Mouse (Mus musculus) intestine, embryonic 14.5 days (tissue): ENCODE data around the gene Macrod2. TPM values are rescaled to one million over a fixed set of nuclear protein-coding genes. Genes with fewer than 3 reads are reported as not detected.

Experiments used
- ATAC-seq: fragments of 200-750 bp; cut with Nextera tagmentation; replicated peaks from 2 replicates; pipeline ENCODE4 v1.8.0; 2017; ENCODE audit warnings: low read depth, moderate number of reproducible peaks, moderate TSS enrichment, moderate library complexity; ENCODE audit not compliant: low FRiP score, low TSS enrichment
- DNase-seq: peaks from one replicate; pipeline ENCODE4 v3.0.0-alpha.2; 2018; ENCODE audit warnings: low spot score
- H3K27ac ChIP-seq: fragments of 300-500 bp; sonication (generic); 2 replicates; pipeline ENCODE4 v1.5.1; 2014; ENCODE audit warnings: low read depth, mild to moderate bottlenecking, control low read depth
- H3K27me3 ChIP-seq: fragments of 300-500 bp; sonication (generic); replicated peaks from 2 replicates; pipeline ENCODE4 v1.6.1; 2014; ENCODE audit warnings: low read length, control low read depth; ENCODE audit not compliant: control insufficient read depth, insufficient read depth
- H3K36me3 ChIP-seq: fragments of 300-500 bp; sonication (generic); 2 replicates; pipeline ENCODE4 v1.6.1; 2014; ENCODE audit warnings: low read length, control low read depth; ENCODE audit not compliant: control insufficient read depth, insufficient read depth
- H3K4me1 ChIP-seq: fragments of 300-500 bp; sonication (generic); replicated peaks from 2 replicates; pipeline ENCODE4 v1.6.1; 2014; ENCODE audit warnings: low read length, control low read depth, mixed read lengths; ENCODE audit not compliant: control insufficient read depth, insufficient read depth
- H3K4me2 ChIP-seq: fragments of 300-500 bp; sonication (generic); 2 replicates; pipeline ENCODE4 v1.6.1; 2014; ENCODE audit warnings: low read length
- H3K4me3 ChIP-seq: fragments of 300-500 bp; sonication (generic); 2 replicates; pipeline ENCODE4 v1.5.1; 2014; ENCODE audit warnings: low read depth, low read length, control low read depth, mixed read lengths
- H3K9ac ChIP-seq: fragments of 300-500 bp; sonication (generic); 2 replicates; pipeline ENCODE4 v1.6.1; 2014; ENCODE audit warnings: mild to moderate bottlenecking, low read length
- H3K9me3 ChIP-seq: fragments of 300-500 bp; sonication (generic); 2 replicates; pipeline ENCODE4 v1.6.1; 2016; ENCODE audit warnings: low read length, control low read depth; ENCODE audit not compliant: control insufficient read depth
- WGBS: fragments of 180-500 bp; shearing (Covaris S2); extraction: QIAGEN DNeasy Blood & Tissue Kit; methylation state at CpG from one replicate; pipeline ENCODE4 v1.1.7; 2014; 5-methylcytosine and 5-hydroxymethylcytosine counted together
- polyA plus RNA-seq: library from polyadenylated mRNA; unstranded; fragments of >200 nt; fragmentation: Nextera tagmentation; extraction: Ambion mirVana; gene quantifications from 2 replicates; pipeline ENCODE4 v1.2.1, GENCODE M21; 2014

Gene Macrod2
- polyA plus RNA-seq, 1 experiment from 2014 or later, result 30.6 TPM

DNA sequence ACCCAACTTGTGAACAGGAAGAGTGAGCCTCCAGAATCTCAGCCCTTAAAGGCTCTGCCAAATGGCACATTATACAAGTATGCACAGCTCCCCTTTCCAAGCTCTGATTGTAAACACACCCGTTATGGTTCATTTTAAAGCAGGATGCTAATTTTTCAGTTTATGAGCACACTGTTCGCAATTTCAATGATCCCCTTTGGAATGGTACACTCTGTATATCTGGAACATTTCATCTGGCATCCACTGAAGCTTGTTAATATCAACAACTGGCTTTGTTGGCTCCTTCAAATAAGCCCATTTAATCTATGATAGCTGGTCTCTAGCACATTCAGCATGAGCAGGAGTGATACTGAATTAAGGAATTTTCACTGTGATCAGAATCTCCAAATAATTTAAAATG, 1222.6 kb downstream of the Macrod2 start:
- H3K27ac ChIP-seq, result no peak overlapping the region
- no peak overlapping the region for H3K4me3 ChIP-seq
- H3K4me1 ChIP-seq, result no peaks in the 10 kb centered on the region
- no peak overlapping the region for H3K9ac ChIP-seq
- no peaks in the 10 kb centered on the region for H3K36me3 ChIP-seq
- ATAC-seq (no peak), DNase-seq (no peak)
- WGBS, result 50% methylated on average over 2 of the region's 2 CpGs
- H3K27me3 ChIP-seq, result no peaks in the 10 kb centered on the region
- H3K4me2 ChIP-seq, result no peak overlapping the region
- no peaks in the 10 kb centered on the region for H3K9me3 ChIP-seq

DNA sequence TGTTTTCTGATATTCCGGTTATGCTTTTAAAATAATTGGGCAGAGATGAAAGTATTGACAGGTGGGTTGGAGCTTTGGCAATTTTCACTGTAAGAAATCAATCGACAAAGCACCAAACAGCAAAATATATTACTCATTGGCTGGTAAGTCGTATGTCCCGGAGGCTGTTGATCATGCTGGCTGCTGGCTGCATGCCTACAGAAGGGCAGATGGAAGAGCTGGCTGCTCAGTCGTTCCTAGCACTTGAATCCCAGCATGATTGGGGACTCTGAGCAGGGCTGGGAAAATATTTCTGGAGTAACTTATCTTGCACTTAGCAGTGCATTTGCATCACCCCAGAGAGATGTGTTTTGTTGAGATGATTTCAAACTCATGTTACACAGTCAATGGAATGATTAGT, 1223.1 kb downstream of the Macrod2 start:
- Histone ChIP-seq H3K4me2 (no peak overlapping the region), H3K9ac (no peak overlapping the region), H3K4me1 (no peaks in the 10 kb centered on the region), H3K27me3 (no peaks in the 10 kb centered on the region), H3K27ac (no peak overlapping the region), H3K36me3 (no peaks in the 10 kb centered on the region), H3K9me3 (no peaks in the 10 kb centered on the region), H3K4me3 (no peak overlapping the region)
- 76% methylated on average over 5 of the region's 5 CpGs for whole genome bisulfite sequencing
- ATAC-seq (no peak), DNase-seq (no peak)

DNA sequence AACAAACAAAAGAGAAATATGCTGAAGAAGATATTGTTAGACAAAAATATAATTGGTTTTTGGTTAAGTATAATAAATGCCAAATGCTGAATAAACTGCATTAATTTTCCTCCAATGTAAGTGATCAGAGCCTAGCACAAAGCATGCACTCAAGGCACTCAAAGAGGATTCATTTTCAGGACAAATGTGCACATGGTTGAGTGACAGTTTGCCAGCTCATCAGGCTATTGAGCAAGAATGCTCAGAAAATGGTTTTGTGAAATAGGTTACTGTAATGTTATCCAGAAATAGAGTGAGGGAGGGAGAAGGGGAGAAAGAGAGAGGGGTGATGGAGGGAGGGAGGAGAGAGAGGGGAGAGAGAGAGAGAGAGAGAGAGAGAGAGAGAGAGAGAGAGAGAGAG, 1268.9 kb downstream of the Macrod2 start:
- ATAC-seq (no peak), DNase-seq (no peak)
- H3K9me3 ChIP-seq, result no peaks in the 10 kb centered on the region
- no peaks in the 10 kb centered on the region for H3K36me3 ChIP-seq
- no peaks in the 10 kb centered on the region; the same call in 1 of the 2 replicates for H3K4me1 ChIP-seq
- no peak overlapping the region for H3K27ac ChIP-seq
- no peak overlapping the region for H3K9ac ChIP-seq
- H3K4me3 ChIP-seq, result no peak overlapping the region
- H3K4me2 ChIP-seq, result no peak overlapping the region
- H3K27me3 ChIP-seq, result no peaks in the 10 kb centered on the region

DNA sequence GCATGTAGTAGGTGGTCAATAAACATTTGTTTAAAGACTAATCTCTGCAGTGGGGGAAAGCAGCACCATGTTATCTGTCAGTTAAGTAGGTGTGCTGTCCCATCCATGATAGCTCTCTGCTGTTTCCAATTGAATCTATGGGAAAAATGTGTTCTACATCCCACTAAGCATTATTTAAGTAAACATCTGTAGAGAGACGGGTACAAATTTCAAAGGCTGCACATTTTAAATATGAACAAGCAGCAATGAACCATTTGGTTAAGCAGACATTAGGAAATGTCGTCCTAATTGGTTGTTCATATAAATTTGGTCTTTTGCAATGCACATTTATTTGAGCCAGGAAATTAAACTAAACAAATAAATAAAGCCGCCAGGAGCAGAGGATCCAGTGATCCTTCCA, 1277.7 kb downstream of the Macrod2 start:
- ATAC-seq (no peak), DNase-seq (no peak)
- Histone ChIP-seq H3K4me1 (no peaks in the 10 kb centered on the region; the same call in 1 of the 2 replicates), H3K4me2 (no peak overlapping the region), H3K27ac (no peak overlapping the region), H3K4me3 (no peak overlapping the region), H3K9me3 (no peaks in the 10 kb centered on the region), H3K27me3 (no peaks in the 10 kb centered on the region), H3K36me3 (no peaks in the 10 kb centered on the region), H3K9ac (no peak overlapping the region)
- WGBS, result 74% methylated on average over 3 of the region's 3 CpGs

DNA sequence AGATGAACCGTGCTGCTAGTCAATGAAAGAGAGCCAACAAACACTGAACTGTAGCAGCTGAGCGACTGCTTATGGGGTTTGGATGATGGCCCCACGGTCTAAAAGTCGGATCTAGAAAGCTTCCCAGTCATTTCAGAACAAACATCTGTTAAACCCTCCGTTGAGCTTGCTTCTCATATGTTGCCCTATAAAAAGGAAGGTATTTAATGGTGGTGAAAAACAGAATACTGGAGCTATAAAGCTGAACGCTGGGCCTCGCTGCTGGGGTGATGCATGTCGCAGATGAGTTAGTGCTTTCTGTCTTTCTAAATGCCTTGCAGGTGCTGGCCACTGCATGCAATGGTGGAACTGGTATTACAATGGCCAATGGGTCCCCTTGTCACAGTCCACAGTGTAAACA, 1278.3 kb downstream of the Macrod2 start:
- Histone ChIP-seq H3K9me3 (no peaks in the 10 kb centered on the region), H3K27me3 (no peaks in the 10 kb centered on the region), H3K36me3 (no peaks in the 10 kb centered on the region), H3K4me1 (no peaks in the 10 kb centered on the region; the same call in 1 of the 2 replicates), H3K4me3 (no peak overlapping the region), H3K4me2 (no peak overlapping the region), H3K27ac (no peak overlapping the region), H3K9ac (no peak overlapping the region)
- WGBS, result 82% methylated on average over 8 of the region's 8 CpGs
- ATAC-seq (no peak), DNase-seq (no peak)

DNA sequence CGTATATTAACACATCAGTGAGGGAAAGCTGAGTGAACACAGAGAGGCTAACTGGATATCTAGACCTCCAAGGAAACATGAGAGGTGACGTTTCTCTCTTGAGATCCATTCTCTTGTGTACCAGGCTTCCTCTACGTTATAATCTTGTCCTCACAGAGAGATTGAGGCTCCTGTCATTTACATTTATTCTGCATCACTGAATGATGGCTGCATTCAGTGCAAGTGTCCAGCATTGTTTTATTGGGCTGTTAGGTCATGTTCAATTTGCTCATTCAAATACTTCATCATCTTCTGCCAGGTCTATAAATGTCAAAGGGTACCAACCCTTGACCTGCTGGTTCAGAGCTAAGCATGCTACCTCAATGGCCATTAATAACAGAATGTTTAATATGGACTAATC, 1302.4 kb downstream of the Macrod2 start:
- H3K4me1 ChIP-seq, result 0 out of 2 replicates have a peak, but pooled peaks cover 8% of the 10 kb centered on the region
- no peak overlapping the region for H3K4me3 ChIP-seq
- no peak overlapping the region for H3K9ac ChIP-seq
- H3K27me3 ChIP-seq, result no peaks in the 10 kb centered on the region
- H3K4me2 ChIP-seq, result no peak overlapping the region
- H3K27ac ChIP-seq, result no peak overlapping the region
- DNase-seq (no peak), ATAC-seq (no peak)
- no peaks in the 10 kb centered on the region for H3K36me3 ChIP-seq
- WGBS, result 78% methylated on average over 3 of the region's 3 CpGs
- peaks cover 8% of the 10 kb centered on the region; the same call in 1 of the 2 replicates for H3K9me3 ChIP-seq

DNA sequence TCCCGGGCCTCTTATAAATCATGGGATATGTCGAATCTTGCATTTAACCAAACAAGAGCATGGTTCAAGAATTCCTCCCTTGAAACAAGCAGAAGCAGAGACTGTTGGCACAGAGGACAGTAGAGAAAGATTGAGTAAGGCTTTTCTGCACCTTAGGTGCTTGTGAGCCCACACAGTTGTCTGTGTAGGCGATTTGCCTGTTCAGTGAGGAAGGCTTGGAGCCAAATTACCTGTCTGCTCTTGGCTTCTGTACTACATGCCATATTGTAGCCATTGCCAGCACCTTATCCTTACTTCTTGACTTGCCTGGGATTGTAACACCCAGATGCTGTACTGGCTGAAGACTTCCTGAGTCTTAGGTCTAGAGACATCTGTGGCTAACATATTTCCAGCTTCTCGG, 1303.2 kb downstream of the Macrod2 start:
- H3K27me3 ChIP-seq, result no peaks in the 10 kb centered on the region
- no peak overlapping the region for H3K4me3 ChIP-seq
- peaks cover 8% of the 10 kb centered on the region; the same call in 1 of the 2 replicates for H3K9me3 ChIP-seq
- 79% methylated on average over 4 of the region's 4 CpGs for WGBS
- 0 out of 2 replicates have a peak, but pooled peaks cover 8% of the 10 kb centered on the region for H3K4me1 ChIP-seq
- no peak overlapping the region for H3K4me2 ChIP-seq
- no peak overlapping the region for H3K27ac ChIP-seq
- ATAC-seq (no peak), DNase-seq (no peak)
- H3K36me3 ChIP-seq, result no peaks in the 10 kb centered on the region
- H3K9ac ChIP-seq, result no peak overlapping the region

DNA sequence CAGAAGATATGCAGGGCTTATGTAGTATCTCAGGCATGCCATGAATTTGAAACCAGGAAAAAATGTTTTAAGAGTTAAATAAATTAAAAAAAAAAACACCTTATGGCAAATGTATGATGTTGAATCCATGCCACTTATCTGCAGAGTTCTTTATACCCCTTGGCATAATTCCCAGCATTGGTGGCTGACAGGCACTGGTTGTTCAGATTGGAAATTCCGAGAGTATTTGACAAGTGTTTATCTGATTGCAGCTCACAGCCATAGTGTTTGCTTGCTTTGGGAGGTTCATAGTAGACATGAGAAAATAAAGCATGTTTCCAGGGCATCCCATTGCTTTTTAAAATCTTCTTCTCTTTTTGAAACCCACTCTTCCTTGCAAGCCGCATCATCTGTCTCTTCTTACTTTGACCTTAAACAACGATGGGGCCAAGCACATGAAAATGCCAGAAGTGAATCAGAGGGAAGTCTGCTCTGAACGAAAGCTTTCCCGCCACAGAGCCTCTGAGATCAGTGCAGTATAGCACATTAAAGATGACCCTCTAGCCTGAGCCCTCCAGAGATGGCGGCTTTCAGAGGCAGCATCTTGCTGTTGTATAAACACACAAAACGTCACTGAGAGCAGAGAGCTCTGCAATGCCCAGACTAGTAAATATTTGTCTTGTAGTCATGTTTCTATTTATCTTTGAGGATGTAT, 1305.8 kb downstream of the Macrod2 start:
- DNase-seq, result no peak
- Histone ChIP-seq H3K9me3 (no peaks in the 10 kb centered on the region), H3K4me1 (0 out of 2 replicates have a peak, but pooled peaks cover 8% of the 10 kb centered on the region), H3K36me3 (no peaks in the 10 kb centered on the region), H3K9ac (no peak overlapping the region), H3K4me2 (no peak overlapping the region), H3K27me3 (no peaks in the 10 kb centered on the region), H3K27ac (no peak overlapping the region), H3K4me3 (no peak overlapping the region)
- ATAC-seq, result no peak
- WGBS, result 19% methylated on average over 7 of the region's 7 CpGs

DNA sequence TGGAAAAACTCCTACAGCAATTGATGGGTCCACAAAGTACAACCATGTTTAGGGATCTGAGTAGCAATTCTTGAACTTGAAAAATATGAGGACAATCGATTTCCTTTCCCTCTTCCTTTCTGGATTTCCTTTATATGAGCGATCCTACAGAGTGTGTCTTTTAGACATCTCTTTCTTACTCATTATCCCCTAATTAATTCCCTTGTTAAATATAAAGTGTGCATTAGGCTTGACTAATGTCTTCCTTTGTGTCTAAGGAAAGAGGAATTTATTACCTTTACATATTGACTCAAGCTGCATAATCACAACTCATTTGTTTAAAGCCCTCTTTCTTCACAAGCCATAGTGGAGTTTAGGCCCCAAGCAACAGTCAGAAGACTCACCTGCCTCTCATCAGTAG, 1316.7 kb downstream of the Macrod2 start:
- Histone ChIP-seq H3K9me3 (no peaks in the 10 kb centered on the region), H3K4me1 (no peaks in the 10 kb centered on the region), H3K9ac (no peak overlapping the region), H3K27me3 (no peaks in the 10 kb centered on the region), H3K36me3 (no peaks in the 10 kb centered on the region), H3K27ac (no peak overlapping the region), H3K4me3 (no peak overlapping the region), H3K4me2 (no peak overlapping the region)
- no peak for DNase-seq
- ATAC-seq, result no peak
- 90% methylated on average over 2 of the region's 2 CpGs for WGBS
